In genomic region chr7:114301293-114301782, GRCm38 (mm10) we compare ENCODE assay signal across 13 mouse cellular contexts. TPM values are rescaled to one million over a fixed set of nuclear protein-coding genes. Genes with fewer than 3 reads are reported as not detected.
A peak's percentile ranks its signal among the peaks of the same experiment; 100 is the strongest.
DNase-seq lines count a peak whose midpoint lies in the region; ATAC-seq and TF ChIP-seq lines count a peak whose summit lies in the region.
"Had no signal": no experiment of that assay in that cellular context is flagged by ENCODE, and none has a peak within 500 bp of the region (broad histone marks: within the 10 kb centered on the region; RNA-seq: fewer than 3 reads in every experiment).

No protein-coding gene starts in this region.

- DNase-seq in heart, adult 11 months: peak; percentile 91
- no peak for DNase-seq in heart, postnatal 10 days
- DNase-seq in spleen, adult 2 months (ENCODE audit: low read depth in 1 of 2, low spot score in 2 of 2): peak; percentile 40 to 67
- no peak for DNase-seq in spleen, postnatal 4 days (ENCODE audit: low spot score in 2 of 2)
- DNase-seq in liver, postnatal 0 days: peak; percentile 30
- DNase-seq in testis, postnatal 10 days (ENCODE audit: low spot score): no peak
- DNase-seq in cerebellum, postnatal 14 days: no peak
- no peak for DNase-seq in kidney, adult 9 months
- DNase-seq: left cerebral cortex, postnatal 4 days; lung, postnatal 36 days had no signal

- no peak for TF ChIP-seq CTCF in spleen, adult 2 months (IDR thresholded peaks at IDR 0.05; ENCODE audit: extremely low read depth, insufficient read depth, insufficient read length, insufficient replicate concordance)
- TF ChIP-seq CTCF in liver, postnatal 0 days (IDR thresholded peaks at IDR 0.05; ENCODE audit: low read depth): no peak

- TF ChIP-seq POLR2A in spleen, adult 2 months (IDR thresholded peaks at IDR 0.05; ENCODE audit: low read depth, low read length): no peak

- H3K36me3 ChIP-seq in spleen, adult 2 months (ENCODE audit: control insufficient read depth, insufficient read depth, low read length): no peaks in the 10 kb centered on the region
- H3K36me3 ChIP-seq in liver, postnatal 0 days (replicated peaks; ENCODE audit: insufficient read depth, low read length): no peaks in the 10 kb centered on the region
- H3K36me3 ChIP-seq: embryonic facial prominence, embryonic 12.5 days; neural tube, embryonic 13.5 days had no signal

- H3K4me3 ChIP-seq in spleen, adult 2 months (ENCODE audit: extremely low read depth, insufficient read depth, insufficient read length): no peak overlapping the region
- no peak overlapping the region for H3K4me3 ChIP-seq in liver, postnatal 0 days (ENCODE audit: low read depth, low read length)
- H3K4me3 ChIP-seq: embryonic facial prominence, embryonic 12.5 days; neural tube, embryonic 13.5 days had no signal

- ATAC-seq in liver, postnatal 0 days: peak; percentile 64

- H3K9ac ChIP-seq in liver, postnatal 0 days (replicated peaks): no peak overlapping the region
- H3K9ac ChIP-seq: embryonic facial prominence, embryonic 12.5 days; neural tube, embryonic 13.5 days had no signal

- WGBS in spleen, adult 2 months: 5% methylated on average over 4 of the region's 4 CpGs
- WGBS in liver, postnatal 0 days (ENCODE audit: insufficient replicate concordance): 27% methylated on average over 4 of the region's 4 CpGs

- H3K4me2 ChIP-seq in liver, postnatal 0 days (ENCODE audit: low read depth, low read length): no peak overlapping the region
- H3K4me2 ChIP-seq: embryonic facial prominence, embryonic 12.5 days; neural tube, embryonic 13.5 days had no signal

- TF ChIP-seq EP300 in liver, postnatal 0 days (IDR thresholded peaks at IDR 0.05; ENCODE audit: low read depth): no peak

- H3K27me3 ChIP-seq in spleen, adult 2 months (ENCODE audit: control insufficient read depth, insufficient read depth, low read length): no peaks in the 10 kb centered on the region
- no peaks in the 10 kb centered on the region for H3K27me3 ChIP-seq in liver, postnatal 0 days (ENCODE audit: insufficient read depth, low read length)
- H3K27me3 ChIP-seq: embryonic facial prominence, embryonic 12.5 days; neural tube, embryonic 13.5 days had no signal

- intact Hi-C loops in heart, postnatal 10 days (cut with DNase I): no loop called here

- no peaks in the 10 kb centered on the region for H3K9me3 ChIP-seq in liver, postnatal 0 days (ENCODE audit: low read length)
- H3K9me3 ChIP-seq: embryonic facial prominence, embryonic 12.5 days; neural tube, embryonic 13.5 days had no signal

- peak overlapping the region; percentile 83 for H3K27ac ChIP-seq in spleen, adult 2 months (ENCODE audit: insufficient read depth, low read length)
- H3K27ac ChIP-seq in liver, postnatal 0 days (ENCODE audit: low read depth): peak overlapping the region; percentile 51; the same call in 1 of the 2 replicates
- H3K27ac ChIP-seq: embryonic facial prominence, embryonic 12.5 days; kidney, postnatal 0 days; neural tube, embryonic 13.5 days had no signal

- H3K4me1 ChIP-seq in spleen, adult 2 months (ENCODE audit: control insufficient read depth, insufficient read depth, insufficient read length): peaks cover 16% of the 10 kb centered on the region; the same call in 1 of the 2 replicates
- peaks cover 3% of the 10 kb centered on the region; the same call in 1 of the 2 replicates for H3K4me1 ChIP-seq in liver, postnatal 0 days (ENCODE audit: insufficient read depth)
- H3K4me1 ChIP-seq: embryonic facial prominence, embryonic 12.5 days; neural tube, embryonic 13.5 days had no signal

RNA-seq across cellular contexts. Expression of gene Psma1, which starts 25.4 kb away (rescaled TPM):
- total RNA-seq in heart, postnatal 10 days (2021): 100 to 1,000 TPM; 143 to 147 TPM
- 42.6 and 42.7 TPM in 2 replicates for polyA plus RNA-seq in spleen, adult 2 months (2012; rRNA removed)
- polyA plus RNA-seq in liver, postnatal 0 days (2015; fragmentation: Nextera tagmentation; extraction: Ambion mirVana): 163 and 170 TPM in 2 replicates

RNA-seq across cellular contexts. Expression of gene Copb1, which starts 46.8 kb away (rescaled TPM):
- 10 to 100 TPM; 63.3 to 68.6 TPM for total RNA-seq in heart, postnatal 10 days (2021)
- 13.3 and 16.9 TPM in 2 replicates for polyA plus RNA-seq in spleen, adult 2 months (2012; rRNA removed)
- 51.4 and 53.2 TPM in 2 replicates for polyA plus RNA-seq in liver, postnatal 0 days (2015; fragmentation: Nextera tagmentation; extraction: Ambion mirVana)

Comparison
In these comparisons a context has a peak if more than half of its experiments do, and no peak if none do; other contexts are left out.
1. DNase-seq: peak in heart, adult 11 months (single experiment), spleen, adult 2 months (2 of 2) and liver, postnatal 0 days (single experiment); none in heart, postnatal 10 days (0 of 2), spleen, postnatal 4 days (0 of 2), testis, postnatal 10 days (single experiment), cerebellum, postnatal 14 days (0 of 2) and kidney, adult 9 months (single experiment).